Mouse (Mus musculus) stomach, embryonic 14.5 days (tissue): Measurements from ENCODE around the gene Smarcd1. TPM values are rescaled to one million over a fixed set of nuclear protein-coding genes. Genes with fewer than 3 reads are reported as not detected.

Source experiments
- ATAC-seq: fragments of 200-750 bp; cut with Nextera tagmentation; 2 replicates; pipeline ENCODE4 v1.8.0; 2017; ENCODE audit warnings: low read depth, moderate TSS enrichment; ENCODE audit not compliant: insufficient number of reproducible peaks, insufficient read depth, low FRiP score
- H3K27ac ChIP-seq: fragments of 300-500 bp; sonication (generic); 2 replicates; pipeline ENCODE4 v1.5.1; 2014; ENCODE audit warnings: mild to moderate bottlenecking, low read length, moderate library complexity, mixed read lengths
- H3K27me3 ChIP-seq: fragments of 300-500 bp; sonication (generic); 2 replicates; pipeline ENCODE4 v1.6.1; 2014; ENCODE audit warnings: low read length, control low read depth, mixed read lengths; ENCODE audit not compliant: control insufficient read depth, insufficient read depth
- H3K36me3 ChIP-seq: fragments of 300-500 bp; sonication (generic); 2 replicates; pipeline ENCODE4 v1.6.1; 2014; ENCODE audit warnings: mild to moderate bottlenecking, control low read depth, low read length, moderate library complexity, mixed read lengths; ENCODE audit not compliant: control insufficient read depth, insufficient read depth
- H3K4me1 ChIP-seq: fragments of 300-500 bp; sonication (generic); 2 replicates; pipeline ENCODE4 v1.6.1; 2014; ENCODE audit warnings: low read length, control low read depth, mixed read lengths; ENCODE audit not compliant: control insufficient read depth, insufficient read depth
- H3K4me2 ChIP-seq: fragments of 300-500 bp; sonication (generic); replicated peaks from 2 replicates; pipeline ENCODE4 v1.6.1; 2014; ENCODE audit warnings: low read depth, low read length, control low read depth
- H3K4me3 ChIP-seq: fragments of 300-500 bp; sonication (generic); 2 replicates; pipeline ENCODE4 v1.5.1; 2014; ENCODE audit warnings: low read depth, low read length, control low read depth
- H3K9ac ChIP-seq: fragments of 300-500 bp; sonication (generic); replicated peaks from 2 replicates; pipeline ENCODE4 v1.6.1; 2014; ENCODE audit warnings: low read depth, mild to moderate bottlenecking, control low read depth, low read length, moderate library complexity, mixed read lengths
- H3K9me3 ChIP-seq: fragments of 300-500 bp; sonication (generic); 2 replicates; pipeline ENCODE4 v1.6.1; 2016; ENCODE audit warnings: low read depth, low read length, control low read depth; ENCODE audit not compliant: control insufficient read depth
- WGBS: fragments of 180-500 bp; shearing (Covaris S2); extraction: QIAGEN DNeasy Blood & Tissue Kit; methylation state at CpG from one replicate; pipeline ENCODE4 v1.1.7; 2014; 5-methylcytosine and 5-hydroxymethylcytosine counted together
- polyA plus RNA-seq: library from polyadenylated mRNA; unstranded; fragments of >200 nt; fragmentation: Nextera tagmentation; extraction: Ambion mirVana; gene quantifications from 2 replicates; pipeline ENCODE4 v1.2.1, GENCODE M21; 2014

Smarcd1 gene
- polyA plus RNA-seq, 1 experiment from 2014 or later: 40.1 TPM

- H3K36me3 ChIP-seq: peaks cover 31% of the 10 kb centered on the region
- H3K9ac ChIP-seq: 0 out of 2 replicates have a peak overlapping the region, but pooled peaks have one; percentile 82
- peaks cover 17% of the 10 kb centered on the region; the same call in 1 of the 2 replicates for H3K4me1 ChIP-seq
- no peaks in the 10 kb centered on the region for H3K27me3 ChIP-seq
- H3K4me2 ChIP-seq: peak overlapping the region; percentile 59; the same call in 1 of the 2 replicates
- WGBS: 70% methylated on average over 5 of the region's 5 CpGs
- no peaks in the 10 kb centered on the region for H3K9me3 ChIP-seq
- H3K27ac ChIP-seq: no peak overlapping the region
- H3K4me3 ChIP-seq: 0 out of 2 replicates have a peak overlapping the region, but pooled peaks have one; percentile 3
- ATAC-seq: no peak
Observed at GRCm38 (mm10) chr15:99703676-99704040, 1.7 kb downstream of the Smarcd1 start.

- Histone ChIP-seq H3K4me2 (no peak overlapping the region), H3K27ac (peak overlapping the region; percentile 48; the same call in 1 of the 2 replicates), H3K4me3 (no peak overlapping the region), H3K27me3 (no peaks in the 10 kb centered on the region), H3K9ac (no peak overlapping the region), H3K9me3 (no peaks in the 10 kb centered on the region), H3K4me1 (peaks cover 17% of the 10 kb centered on the region; the same call in 1 of the 2 replicates), H3K36me3 (peaks cover 36% of the 10 kb centered on the region)
- ATAC-seq: no peak
- WGBS: 58% methylated on average over 23 of the region's 23 CpGs
Observed at GRCm38 (mm10) chr15:99704041-99704681, 2.2 kb downstream of the Smarcd1 start.

GRCm38 (mm10) chr15:99704881-99705280 is 3.0 kb downstream of the Smarcd1 start:
- no peaks in the 10 kb centered on the region for H3K27me3 ChIP-seq
- no peaks in the 10 kb centered on the region for H3K9me3 ChIP-seq
- peaks cover 43% of the 10 kb centered on the region for H3K36me3 ChIP-seq
- H3K4me3 ChIP-seq: no peak overlapping the region
- H3K9ac ChIP-seq: no peak overlapping the region
- H3K27ac ChIP-seq: peak overlapping the region; percentile 48; the same call in 1 of the 2 replicates
- 75% methylated on average over 7 of the region's 7 CpGs for WGBS
- H3K4me2 ChIP-seq: no peak overlapping the region
- no peak for ATAC-seq
- H3K4me1 ChIP-seq: peaks cover 17% of the 10 kb centered on the region; the same call in 1 of the 2 replicates

GRCm38 (mm10) chr15:99705440-99706048 is 3.6 kb downstream of the Smarcd1 start, which contains the start of gene Gm17349:
TSS of gene Gm17349 (minus strand) at chr15:99705490.
- H3K4me3 ChIP-seq: no peak within 1 kb of the TSS
- peak within 1 kb of the TSS; percentile 48; the same call in 1 of the 2 replicates for H3K27ac ChIP-seq
- no peak for ATAC-seq
- H3K9me3 ChIP-seq: no peaks in the 10 kb centered on the region
- no peaks in the 10 kb centered on the region for H3K27me3 ChIP-seq
- no peak within 1 kb of the TSS for H3K9ac ChIP-seq
- no peak within 1 kb of the TSS for H3K4me2 ChIP-seq
- WGBS: 71% methylated on average over 11 of the region's 11 CpGs
- peaks cover 49% of the 10 kb centered on the region for H3K36me3 ChIP-seq
- H3K4me1 ChIP-seq: peaks cover 14% of the 10 kb centered on the region; the same call in 1 of the 2 replicates

- H3K9me3 ChIP-seq: no peaks in the 10 kb centered on the region
- H3K4me1 ChIP-seq: peaks cover under 1% of the 10 kb centered on the region; the same call in 1 of the 2 replicates
- no peak for ATAC-seq
- H3K4me2 ChIP-seq: no peak overlapping the region
- H3K27ac ChIP-seq: no peak overlapping the region
- no peak overlapping the region for H3K9ac ChIP-seq
- no peak overlapping the region for H3K4me3 ChIP-seq
- 92% methylated on average over 13 of the region's 13 CpGs for WGBS
- H3K36me3 ChIP-seq: peaks cover 75% of the 10 kb centered on the region
- H3K27me3 ChIP-seq: no peaks in the 10 kb centered on the region
Observed at GRCm38 (mm10) chr15:99708176-99708575, 6.2 kb downstream of the Smarcd1 start.

GRCm38 (mm10) chr15:99710221-99711190 is 8.6 kb downstream of the Smarcd1 start:
- Histone ChIP-seq H3K9ac (no peak overlapping the region), H3K4me3 (no peak overlapping the region), H3K9me3 (no peaks in the 10 kb centered on the region), H3K4me2 (no peak overlapping the region), H3K27me3 (no peaks in the 10 kb centered on the region), H3K27ac (no peak overlapping the region), H3K36me3 (peaks cover 79% of the 10 kb centered on the region), H3K4me1 (no peaks in the 10 kb centered on the region)
- no peak for ATAC-seq
- WGBS: 87% methylated on average over 10 of the region's 10 CpGs

GRCm38 (mm10) chr15:99711491-99711890 is 9.6 kb downstream of the Smarcd1 start:
- H3K4me3 ChIP-seq: no peak overlapping the region
- no peak overlapping the region for H3K27ac ChIP-seq
- H3K4me1 ChIP-seq: 0 out of 2 replicates have a peak, but pooled peaks cover 4% of the 10 kb centered on the region
- H3K9ac ChIP-seq: no peak overlapping the region
- H3K36me3 ChIP-seq: peaks cover 75% of the 10 kb centered on the region
- H3K27me3 ChIP-seq: no peaks in the 10 kb centered on the region
- no peak for ATAC-seq
- H3K4me2 ChIP-seq: no peak overlapping the region
- 69% methylated on average over 3 of the region's 3 CpGs for WGBS
- no peaks in the 10 kb centered on the region for H3K9me3 ChIP-seq
